Mouse (Mus musculus): Measurements from ENCODE around the gene Denr. TPM values are rescaled to one million over a fixed set of nuclear protein-coding genes. Genes with fewer than 3 reads are reported as not detected.

Gene Denr
- polyA plus RNA-seq, 1 experiment from 2014 or later = 135 TPM

Other genes starting within 250 kb of the Denr start
- gene Clip1, start 222.6 kb upstream of the Denr start, polyA plus RNA-seq (2014; fragmentation: Nextera tagmentation; extraction: Ambion mirVana) = 20.7 and 32.6 TPM in 2 replicates
- gene Zcchc8, start 186.1 kb upstream of the Denr start, polyA plus RNA-seq (2014; fragmentation: Nextera tagmentation; extraction: Ambion mirVana) = 75.3 and 101 TPM in 2 replicates
- 128 and 153 TPM in 2 replicates for gene Rsrc2, start 157.8 kb upstream of the Denr start, polyA plus RNA-seq (2014; fragmentation: Nextera tagmentation; extraction: Ambion mirVana)
- 33.7 and 35.9 TPM in 2 replicates for gene Kntc1, start 157.5 kb upstream of the Denr start, polyA plus RNA-seq (2014; fragmentation: Nextera tagmentation; extraction: Ambion mirVana)
- not detected in 2 replicates for gene Hcar2, start 41.7 kb upstream of the Denr start, polyA plus RNA-seq (2014; fragmentation: Nextera tagmentation; extraction: Ambion mirVana)
- 1.0 and 1.4 TPM in 2 replicates for gene Hcar1, start 27.2 kb upstream of the Denr start, polyA plus RNA-seq (2014; fragmentation: Nextera tagmentation; extraction: Ambion mirVana)
- gene Gm43518, start 20.2 kb downstream of the Denr start, polyA plus RNA-seq (2014; fragmentation: Nextera tagmentation; extraction: Ambion mirVana) = 0.89 and 3.8 TPM in 2 replicates
- 6.2 and 7.3 TPM in 2 replicates for gene Ccdc62, start 23.5 kb downstream of the Denr start, polyA plus RNA-seq (2014; fragmentation: Nextera tagmentation; extraction: Ambion mirVana)
- 11.0 and 13.0 TPM in 2 replicates for gene Hip1r, start 66.5 kb downstream of the Denr start, polyA plus RNA-seq (2014; fragmentation: Nextera tagmentation; extraction: Ambion mirVana)
- gene Vps37b, start 125.1 kb downstream of the Denr start, polyA plus RNA-seq (2014; fragmentation: Nextera tagmentation; extraction: Ambion mirVana) = 20.2 and 27.6 TPM in 2 replicates
- gene Abcb9, start 188.6 kb downstream of the Denr start, polyA plus RNA-seq (2014; fragmentation: Nextera tagmentation; extraction: Ambion mirVana) = 0.44 and 0.97 TPM in 2 replicates
- 12.2 and 15.3 TPM in 2 replicates for gene Ogfod2, start 205.1 kb downstream of the Denr start, polyA plus RNA-seq (2014; fragmentation: Nextera tagmentation; extraction: Ambion mirVana)
- gene Arl6ip4, start 208.9 kb downstream of the Denr start, polyA plus RNA-seq (2014; fragmentation: Nextera tagmentation; extraction: Ambion mirVana) = 105 and 114 TPM in 2 replicates

Measured in kidney, embryonic 14.5 days (tissue).